Mouse (Mus musculus) neural tube, embryonic 10.5 days (tissue): ENCODE results near the gene Nol10.

Experiments used
- DNase-seq: peaks from one replicate; pipeline ENCODE4 v3.0.0-alpha.2; 2017; ENCODE audit warnings: low spot score; ENCODE audit errors: extremely low spot score

Gene Nol10

DNA sequence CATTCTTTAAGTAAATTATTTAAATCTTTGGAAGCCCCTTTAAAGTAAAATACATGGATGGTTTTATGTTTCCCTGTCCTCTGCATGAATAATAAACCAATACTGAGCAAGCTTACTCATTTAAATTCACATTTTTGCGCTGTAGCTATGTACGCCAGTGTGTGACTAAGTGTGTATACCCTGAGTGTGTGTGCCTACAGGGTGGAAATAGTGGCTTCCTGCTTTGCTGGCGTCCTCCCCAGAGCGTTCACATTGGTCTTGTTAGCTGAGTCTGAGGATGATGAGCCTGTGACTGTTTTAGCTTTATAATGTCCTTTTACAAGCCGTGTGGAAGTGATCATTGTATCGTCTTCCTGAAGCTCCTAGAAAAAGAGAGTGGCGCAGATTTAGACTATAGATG, 60.1 kb downstream of the Nol10 start:
- no peak for DNase-seq

- DNase-seq = no peak
Observed at GRCm38 (mm10) chr12:17411242-17411641, 63.0 kb downstream of the Nol10 start.

GRCm38 (mm10) chr12:17411797-17412526, 63.7 kb downstream of the Nol10 start:
- DNase-seq = no peak

DNA sequence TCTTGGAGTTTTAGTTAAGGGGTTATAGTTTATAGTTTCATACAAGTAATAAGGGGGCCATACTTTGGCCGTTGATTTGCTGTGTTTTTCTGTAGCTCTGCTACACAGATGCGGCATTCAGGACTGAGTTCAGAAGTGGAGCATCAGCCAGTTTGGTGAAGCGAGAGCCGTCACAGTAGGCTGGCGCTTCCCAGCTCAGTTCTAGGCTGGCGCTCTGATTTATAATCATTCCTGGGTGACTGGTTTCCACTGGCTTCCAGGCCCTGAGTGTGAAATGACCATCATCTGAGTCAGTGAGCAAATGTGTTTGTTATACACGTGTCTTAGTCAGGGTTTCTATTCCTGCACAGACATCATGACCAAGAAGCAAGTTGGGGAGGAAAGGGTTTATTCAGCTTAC, 66.5 kb downstream of the Nol10 start:
- no peak for DNase-seq

GRCm38 (mm10) chr12:17420168-17420810, 72.0 kb downstream of the Nol10 start:
- DNase-seq = no peak

- DNase-seq = no peak
Observed at GRCm38 (mm10) chr12:17425254-17426169, 77.3 kb downstream of the Nol10 start.

GRCm38 (mm10) chr12:17426735-17427134, 78.5 kb downstream of the Nol10 start:
- no peak for DNase-seq

GRCm38 (mm10) chr12:17430578-17430977, 82.3 kb downstream of the Nol10 start:
- no peak for DNase-seq

- no peak for DNase-seq
Observed at GRCm38 (mm10) chr12:17431166-17431565, 82.9 kb downstream of the Nol10 start.

- DNase-seq = no peak
Observed at GRCm38 (mm10) chr12:17431812-17432332, 83.6 kb downstream of the Nol10 start.

DNA sequence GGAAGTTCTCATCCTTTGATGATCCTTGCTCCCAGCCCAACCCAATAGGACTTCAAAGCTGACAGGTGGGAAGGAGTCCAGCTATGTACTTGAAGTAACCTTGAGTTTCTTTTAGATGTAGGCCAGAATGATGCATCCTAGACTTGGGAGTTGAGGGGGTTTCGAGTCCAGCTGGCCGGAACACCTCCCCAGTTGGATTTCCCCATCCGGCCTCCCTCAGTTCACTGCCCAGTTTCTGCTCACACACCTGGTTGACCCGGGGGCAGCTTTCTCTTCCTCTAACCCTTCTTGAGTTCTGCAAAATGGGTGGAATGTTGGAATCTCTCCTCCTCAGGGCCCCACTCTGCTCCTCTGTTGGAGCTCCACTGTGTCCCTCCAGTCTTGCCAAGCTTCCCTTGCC, 85.5 kb downstream of the Nol10 start:
- DNase-seq = no peak

DNA sequence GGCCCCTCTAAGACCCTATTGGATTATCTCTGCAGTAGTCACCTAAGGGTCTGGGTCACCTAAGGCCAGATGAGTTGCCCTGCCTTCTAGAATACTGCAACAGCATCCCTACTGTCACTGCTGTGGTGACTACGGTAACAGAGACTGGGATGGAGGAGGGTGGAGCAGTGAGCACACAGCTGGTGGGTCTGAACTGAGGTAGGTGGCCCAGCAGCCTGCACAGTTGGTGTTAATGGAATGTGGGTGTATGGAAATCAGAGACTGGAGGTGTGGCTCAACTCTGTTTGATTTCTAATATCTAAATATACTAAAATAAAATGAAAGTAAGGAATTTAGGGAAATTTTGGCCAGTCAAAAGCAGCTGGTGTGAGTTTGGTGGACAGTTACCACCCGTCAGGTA, 88.2 kb downstream of the Nol10 start:
- no peak for DNase-seq

DNA sequence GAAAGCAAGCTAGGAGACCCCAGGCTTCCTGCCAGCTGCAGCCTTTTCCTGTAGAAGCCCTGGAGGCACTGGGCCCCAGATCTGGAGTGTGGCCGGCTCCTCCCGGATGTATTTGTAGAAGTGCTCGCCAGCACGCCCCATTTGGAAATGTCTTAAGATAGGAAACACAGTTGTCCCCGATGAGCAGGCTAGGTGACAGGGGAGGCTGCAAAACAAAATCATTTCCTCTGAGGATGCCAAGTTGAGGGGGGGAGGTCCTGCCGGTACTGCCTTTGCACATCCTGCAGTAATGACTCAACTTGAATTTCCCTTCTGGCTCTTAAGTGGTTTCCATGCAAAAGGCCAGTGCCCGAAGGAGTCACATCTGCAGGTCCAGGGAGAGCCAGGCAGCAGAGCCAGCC, 92.0 kb downstream of the Nol10 start:
- no peak for DNase-seq

- no peak for DNase-seq
Observed at GRCm38 (mm10) chr12:17441495-17441894, 93.2 kb downstream of the Nol10 start.

DNA sequence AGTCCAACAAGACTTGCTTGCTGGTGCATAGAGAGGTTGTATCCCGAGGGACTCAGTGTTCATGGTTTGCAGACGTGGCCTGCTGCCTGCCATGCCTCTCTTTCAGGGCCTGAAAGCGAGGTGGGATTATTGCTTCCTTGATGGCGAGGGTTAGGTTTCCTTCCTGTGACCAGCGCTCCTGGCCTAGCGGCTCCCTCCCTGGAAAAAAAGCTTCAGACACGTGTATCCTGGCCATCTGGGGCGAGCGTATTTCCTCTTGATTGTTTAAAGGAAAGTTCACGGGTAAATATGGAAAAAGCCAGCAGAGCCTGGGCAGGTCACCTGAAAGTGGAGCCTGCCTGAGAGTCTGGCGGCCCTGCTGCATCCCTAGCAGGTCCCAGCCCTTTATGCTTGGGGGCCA, 96.1 kb downstream of the Nol10 start:
- no peak for DNase-seq

- no peak for DNase-seq
Observed at GRCm38 (mm10) chr12:17445251-17445650, 97.0 kb downstream of the Nol10 start.

- DNase-seq = no peak
Observed at GRCm38 (mm10) chr12:17448781-17449180, 100.5 kb downstream of the Nol10 start.

DNA sequence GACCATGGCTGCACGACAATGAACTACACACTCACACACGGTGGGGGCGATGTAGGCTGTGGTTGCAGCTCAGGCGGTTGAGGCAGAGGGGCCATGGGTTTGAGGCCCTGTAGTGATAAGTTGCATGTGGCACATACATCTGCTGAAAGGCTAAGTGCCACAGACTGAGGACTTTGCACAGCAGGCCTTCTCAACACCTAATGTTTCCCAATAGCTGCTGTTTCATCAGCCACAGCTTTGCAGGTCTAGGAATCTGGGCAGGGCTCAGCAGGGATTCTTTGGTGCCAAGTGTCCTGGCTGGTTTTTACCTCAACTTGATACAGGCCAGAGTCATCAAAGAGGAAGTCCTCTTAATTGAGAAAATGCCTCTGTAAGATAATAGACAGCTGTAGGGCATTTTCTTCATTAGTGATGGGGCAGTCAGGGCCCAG, 101.4 kb downstream of the Nol10 start:
- no peak for DNase-seq

- DNase-seq = no peak
Observed at GRCm38 (mm10) chr12:17450503-17450902, 102.2 kb downstream of the Nol10 start.

DNA sequence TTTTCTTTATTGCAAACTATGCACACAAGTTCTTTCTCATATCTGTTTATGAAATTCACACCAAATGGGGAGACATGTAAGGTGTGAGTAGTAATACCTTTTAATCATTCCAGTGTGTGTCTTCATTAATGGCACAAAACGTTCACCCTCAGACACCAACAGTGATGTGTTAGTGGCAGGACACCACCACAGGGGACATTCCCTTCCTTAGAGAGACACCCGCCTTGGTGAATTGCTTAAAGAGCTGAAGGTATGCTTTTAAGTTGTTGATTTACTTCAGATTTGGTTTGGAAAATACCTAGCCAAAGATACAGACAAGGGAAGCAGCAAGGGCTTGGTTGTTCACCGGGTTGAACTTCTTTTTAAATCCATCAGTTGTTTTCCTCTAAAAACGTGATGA, 102.7 kb downstream of the Nol10 start:
- no peak for DNase-seq

- no peak for DNase-seq
Observed at GRCm38 (mm10) chr12:17452273-17452672, 104.0 kb downstream of the Nol10 start.

DNA sequence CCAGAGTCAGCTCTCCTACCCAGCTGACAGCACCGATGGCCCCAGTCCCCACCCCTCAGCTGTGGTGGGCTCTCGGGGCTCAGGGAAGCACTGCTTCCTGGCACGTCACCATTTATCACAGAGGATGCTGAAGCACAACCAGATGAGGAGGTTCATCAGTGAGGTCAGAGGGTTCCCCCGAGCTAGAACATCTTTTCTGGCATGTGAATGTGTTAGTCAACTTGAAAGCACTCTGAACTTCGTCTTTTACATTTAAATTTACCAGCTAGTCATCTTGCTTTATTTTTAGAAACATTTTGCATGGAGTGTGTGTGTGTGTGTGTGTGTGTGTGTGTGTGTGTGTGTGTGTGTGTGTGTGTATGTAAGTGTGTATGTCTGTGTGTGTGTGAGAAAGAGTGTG, 105.7 kb downstream of the Nol10 start:
- DNase-seq = no peak
